Mouse (Mus musculus) lung, adult 2 months (tissue): ENCODE measurements at regions not wholly inside any gene's neighbourhood (a gene's known extent, or its start where the extent isn't known, plus 50 kb on each side); places are given as distances from the start of the nearest gene placed in this dataset.
A peak's percentile ranks its signal among the peaks of the same experiment; 100 is the strongest.

ENCODE experiments used
- CTCF ChIP-seq: fragments of 200-500 bp; IDR thresholded peaks from 2 replicates; pipeline ENCODE4 v1.5.1; 2011; ENCODE audit warnings: mild to moderate bottlenecking, low read length, control low read depth; ENCODE audit not compliant: insufficient read depth
- POLR2A ChIP-seq: fragments of 200-500 bp; IDR thresholded peaks from 2 replicates; pipeline ENCODE4 v1.6.1; 2011; ENCODE audit warnings: low read depth, mild to moderate bottlenecking, control low read depth, low read length, borderline replicate concordance; ENCODE audit errors: extremely low read depth

GRCm38 (mm10) chr9:6668001-6668969, 398.6 kb upstream of the Ddi1 start:
- TF ChIP-seq CTCF (peak; percentile 43; the same call in 1 of the 2 replicates), POLR2A (no peak)
